Mouse (Mus musculus) hindbrain, embryonic 14.5 days (tissue): ENCODE measurements around the gene Mtx3. TPM values are rescaled to one million over a fixed set of nuclear protein-coding genes. Genes with fewer than 3 reads are reported as not detected.

Source experiments
- ATAC-seq: fragments of 200-750 bp; cut with Nextera tagmentation; 2 replicates; pipeline ENCODE4 v1.8.0; 2017; ENCODE audit warnings: moderate number of reproducible peaks, mild to moderate bottlenecking, moderate TSS enrichment, moderate library complexity; ENCODE audit not compliant: low FRiP score
- DNase-seq: peaks from one replicate; pipeline ENCODE4 v3.0.0-alpha.2; 2015; ENCODE audit warnings: low spot score
- H3K27ac ChIP-seq: fragments of 300-500 bp; sonication (generic); 2 replicates; pipeline ENCODE4 v1.5.1; 2014; ENCODE audit warnings: mild to moderate bottlenecking, moderate library complexity
- H3K27me3 ChIP-seq: fragments of 300-500 bp; sonication (generic); 2 replicates; pipeline ENCODE4 v1.6.1; 2014; ENCODE audit warnings: mild to moderate bottlenecking, low read length, mixed read lengths; ENCODE audit not compliant: control insufficient read depth, insufficient read depth
- H3K36me3 ChIP-seq: fragments of 300-500 bp; sonication (generic); replicated peaks from 2 replicates; pipeline ENCODE4 v1.6.1; 2014; ENCODE audit not compliant: control insufficient read depth, insufficient read depth
- H3K4me1 ChIP-seq: fragments of 300-500 bp; sonication (generic); replicated peaks from 2 replicates; pipeline ENCODE4 v1.6.1; 2014; ENCODE audit warnings: antibody characterized with exemption, low read length, mixed read lengths; ENCODE audit not compliant: control insufficient read depth, insufficient read depth
- H3K4me2 ChIP-seq: fragments of 300-500 bp; sonication (generic); replicated peaks from 2 replicates; pipeline ENCODE4 v1.6.1; 2014; ENCODE audit warnings: mild to moderate bottlenecking, moderate library complexity
- H3K4me3 ChIP-seq: fragments of 300-500 bp; sonication (generic); replicated peaks from 2 replicates; pipeline ENCODE4 v1.5.1; 2014; ENCODE audit warnings: mild to moderate bottlenecking, low read length
- H3K9ac ChIP-seq: fragments of 300-500 bp; sonication (generic); 2 replicates; pipeline ENCODE4 v1.6.1; 2014
- H3K9me3 ChIP-seq: fragments of 300-500 bp; sonication (generic); 2 replicates; pipeline ENCODE4 v1.6.1; 2016; ENCODE audit warnings: low read length; ENCODE audit not compliant: control insufficient read depth
- WGBS: fragments of 180-500 bp; shearing (Covaris S2); extraction: QIAGEN DNeasy Blood & Tissue Kit; methylation state at CpG from one replicate; pipeline ENCODE4 v1.1.7; 2014; 5-methylcytosine and 5-hydroxymethylcytosine counted together
- polyA plus RNA-seq: library from polyadenylated mRNA; unstranded; fragments of >200 nt; fragmentation: Nextera tagmentation; extraction: Ambion mirVana; gene quantifications from 2 replicates; pipeline ENCODE4 v1.2.1, GENCODE M21; 2014

The Mtx3 gene
- polyA plus RNA-seq, 1 experiment from 2014 or later, result 5.4 TPM

DNA sequence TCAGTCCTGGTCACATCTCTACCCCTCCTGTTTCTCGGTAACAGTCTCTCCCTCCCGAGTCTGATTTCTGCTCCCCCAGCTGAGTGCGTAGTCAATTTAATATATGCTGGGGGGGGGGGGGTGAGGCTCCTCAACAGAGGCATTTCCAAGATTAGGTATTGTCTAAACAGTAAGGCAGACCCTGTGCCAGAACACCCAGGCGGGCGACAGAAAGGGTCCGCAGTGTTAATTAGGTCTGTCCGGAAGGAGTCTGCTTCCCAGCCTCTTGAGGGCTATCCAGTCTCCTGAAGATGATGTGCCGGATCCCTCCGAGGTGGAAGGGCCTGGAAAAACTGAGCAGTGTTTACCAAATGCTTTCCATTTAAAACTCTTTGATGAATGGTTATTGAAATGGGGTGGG, 35.4 kb downstream of the Mtx3 start:
- no peak for DNase-seq
- Histone ChIP-seq H3K4me2 (no peak overlapping the region), H3K9me3 (no peaks in the 10 kb centered on the region), H3K9ac (no peak overlapping the region), H3K4me1 (no peaks in the 10 kb centered on the region), H3K36me3 (no peaks in the 10 kb centered on the region), H3K27me3 (no peaks in the 10 kb centered on the region), H3K27ac (no peak overlapping the region), H3K4me3 (no peak overlapping the region)
- ATAC-seq, result no peak
- 42% methylated on average over 9 of the region's 9 CpGs for WGBS

DNA sequence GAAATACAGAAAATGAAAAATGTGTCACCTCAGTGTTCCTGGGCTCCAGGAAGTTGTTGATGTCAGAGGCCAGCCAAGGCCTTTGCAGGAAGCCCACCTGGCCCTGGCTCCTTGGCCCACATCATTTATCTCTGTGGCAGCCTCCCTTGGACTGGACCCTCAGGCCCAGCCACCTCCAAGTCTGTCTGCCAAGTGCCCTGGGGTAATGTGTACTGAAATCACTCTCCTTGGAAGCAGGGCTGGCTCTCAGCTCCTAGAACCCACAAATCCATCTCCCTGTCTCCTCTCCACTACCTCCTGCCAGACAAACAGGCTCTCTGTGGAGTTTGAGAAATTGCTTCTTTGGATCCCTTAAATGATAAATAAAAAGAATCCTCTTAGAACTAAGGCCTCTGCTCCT, 36.0 kb downstream of the Mtx3 start:
- Histone ChIP-seq H3K4me1 (no peaks in the 10 kb centered on the region), H3K36me3 (no peaks in the 10 kb centered on the region), H3K9me3 (no peaks in the 10 kb centered on the region), H3K27ac (no peak overlapping the region), H3K27me3 (no peaks in the 10 kb centered on the region), H3K9ac (no peak overlapping the region), H3K4me2 (no peak overlapping the region), H3K4me3 (no peak overlapping the region)
- ATAC-seq (no peak), DNase-seq (no peak)

DNA sequence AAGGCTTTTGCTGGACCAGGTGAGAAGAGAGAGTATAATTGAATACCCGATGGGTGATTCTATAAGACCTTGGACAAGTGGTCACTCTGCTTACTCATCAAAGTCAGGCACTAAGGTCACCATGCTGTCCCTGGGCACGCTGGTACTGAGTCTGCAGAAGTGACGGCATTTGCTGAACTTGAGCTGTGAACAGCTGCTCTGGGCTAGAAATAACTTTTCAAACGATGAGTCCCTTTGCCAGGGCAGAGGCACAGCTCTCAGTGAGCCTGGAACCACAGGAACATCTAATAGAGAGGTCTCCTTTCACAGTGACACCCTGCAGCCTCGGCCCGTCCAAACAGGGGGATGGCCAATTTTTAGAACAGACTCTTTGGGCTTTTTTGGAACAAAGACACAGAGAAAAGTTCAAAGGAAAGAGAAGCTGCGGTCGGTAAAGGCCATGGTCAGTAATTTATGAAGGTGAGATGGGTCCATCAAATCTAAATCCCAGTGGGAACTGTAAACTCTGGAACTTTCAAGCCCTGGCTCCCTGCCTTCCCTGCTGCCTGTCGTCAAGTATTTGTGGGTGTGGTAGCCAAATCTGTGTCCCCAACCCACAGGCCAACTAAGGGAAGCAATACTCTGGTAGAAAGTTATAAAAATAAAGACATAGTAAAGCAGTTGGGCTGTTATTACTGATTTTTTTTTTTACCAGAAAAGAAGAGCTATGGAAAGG, 37.9 kb downstream of the Mtx3 start:
- Histone ChIP-seq H3K4me3 (no peak overlapping the region), H3K9me3 (0 out of 2 replicates have a peak, but pooled peaks cover 5% of the 10 kb centered on the region), H3K4me1 (no peaks in the 10 kb centered on the region), H3K36me3 (no peaks in the 10 kb centered on the region), H3K27ac (no peak overlapping the region), H3K9ac (no peak overlapping the region), H3K4me2 (no peak overlapping the region), H3K27me3 (no peaks in the 10 kb centered on the region)
- ATAC-seq, result no peak
- WGBS, result 89% methylated on average over 9 of the region's 9 CpGs
- DNase-seq, result no peak

DNA sequence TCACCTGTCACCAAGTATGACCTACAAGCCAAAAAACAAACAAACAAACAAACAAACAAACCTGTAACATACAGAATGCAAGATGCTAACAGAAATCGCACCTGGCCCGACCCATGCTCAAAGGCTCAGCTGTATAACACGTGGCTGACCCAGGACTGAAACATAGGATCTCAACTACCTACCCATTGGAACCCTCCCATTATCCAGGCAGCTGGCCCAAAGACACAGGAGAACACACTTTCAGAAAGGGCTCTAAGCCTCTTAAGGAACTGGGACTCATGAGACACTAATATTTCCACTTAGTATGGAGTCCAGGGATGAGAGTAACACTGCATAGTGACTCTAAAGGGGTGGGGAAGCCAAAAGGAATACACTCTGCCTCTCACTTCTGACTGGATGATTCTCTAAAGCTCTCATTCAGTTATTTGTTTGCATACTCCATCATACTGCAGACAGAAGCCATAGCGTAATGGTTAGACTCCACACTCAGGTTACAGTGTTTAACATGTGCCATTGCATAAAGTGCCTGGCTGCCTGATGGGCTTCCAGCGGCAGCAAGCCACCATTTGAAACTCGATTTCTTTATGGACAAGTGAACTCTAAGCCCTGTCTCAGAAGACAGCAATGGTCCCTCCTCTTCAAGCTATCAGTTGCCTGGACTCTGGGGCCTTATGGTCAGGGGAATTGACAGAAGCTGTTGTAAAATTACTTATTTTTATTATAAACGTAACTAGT, 38.6 kb downstream of the Mtx3 start:
- Histone ChIP-seq H3K4me2 (no peak overlapping the region), H3K9ac (no peak overlapping the region), H3K27ac (no peak overlapping the region), H3K36me3 (no peaks in the 10 kb centered on the region), H3K9me3 (0 out of 2 replicates have a peak, but pooled peaks cover 5% of the 10 kb centered on the region), H3K27me3 (no peaks in the 10 kb centered on the region), H3K4me3 (no peak overlapping the region), H3K4me1 (no peaks in the 10 kb centered on the region)
- WGBS, result 87% methylated on average over 7 of the region's 7 CpGs
- ATAC-seq, result no peak
- no peak for DNase-seq

DNA sequence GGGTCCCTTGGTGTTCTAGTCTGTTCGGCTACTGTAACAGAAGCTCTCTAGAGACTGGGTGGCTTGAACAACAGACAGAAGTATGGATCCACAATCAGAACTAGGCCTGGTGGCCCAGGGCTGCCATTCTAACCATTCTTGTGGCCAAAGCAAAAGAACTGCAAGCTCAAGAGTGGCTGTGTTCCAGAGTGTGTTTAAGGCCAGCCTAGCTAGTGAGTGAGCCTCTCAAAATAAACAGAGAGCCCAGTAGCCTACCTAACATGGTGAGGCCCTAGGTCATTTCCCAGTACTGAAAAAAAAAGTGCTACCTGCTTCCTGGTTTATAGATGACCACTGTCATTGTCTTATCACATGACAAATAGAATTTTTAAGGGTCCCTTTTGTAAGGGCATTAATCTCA, 39.6 kb downstream of the Mtx3 start:
- H3K36me3 ChIP-seq, result no peaks in the 10 kb centered on the region
- H3K9ac ChIP-seq, result no peak overlapping the region
- 0 out of 2 replicates have a peak, but pooled peaks cover 5% of the 10 kb centered on the region for H3K9me3 ChIP-seq
- H3K4me2 ChIP-seq, result no peak overlapping the region
- H3K27ac ChIP-seq, result no peak overlapping the region
- H3K4me1 ChIP-seq, result no peaks in the 10 kb centered on the region
- WGBS, result 78% methylated on average over 1 of the region's 1 CpGs
- H3K4me3 ChIP-seq, result no peak overlapping the region
- no peak for DNase-seq
- no peak for ATAC-seq
- H3K27me3 ChIP-seq, result no peaks in the 10 kb centered on the region

DNA sequence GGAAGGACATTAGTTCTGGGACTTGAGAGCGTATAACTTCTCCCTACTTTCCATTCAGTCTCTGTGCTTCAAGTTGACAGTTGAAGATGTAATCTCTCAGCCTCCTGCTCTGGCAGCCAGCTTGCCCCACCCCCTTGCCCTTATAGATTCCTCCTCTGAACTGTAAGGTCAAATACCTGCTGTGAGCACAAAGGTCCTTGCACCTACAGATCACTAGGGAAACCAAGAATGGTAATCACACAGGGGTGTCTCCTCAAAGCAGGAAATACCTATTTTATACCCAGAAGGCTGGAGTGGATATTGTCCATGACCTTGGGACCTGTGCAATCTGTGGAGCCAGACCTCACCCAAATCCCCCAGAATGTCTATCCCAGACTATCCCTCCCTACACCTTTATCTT, 40.4 kb downstream of the Mtx3 start:
- H3K27ac ChIP-seq, result no peak overlapping the region
- 73% methylated on average over 1 of the region's 1 CpGs for whole genome bisulfite sequencing
- H3K4me3 ChIP-seq, result no peak overlapping the region
- H3K4me2 ChIP-seq, result no peak overlapping the region
- no peaks in the 10 kb centered on the region for H3K4me1 ChIP-seq
- H3K27me3 ChIP-seq, result no peaks in the 10 kb centered on the region
- ATAC-seq (no peak), DNase-seq (no peak)
- H3K9ac ChIP-seq, result no peak overlapping the region
- no peaks in the 10 kb centered on the region for H3K36me3 ChIP-seq
- 0 out of 2 replicates have a peak, but pooled peaks cover 5% of the 10 kb centered on the region for H3K9me3 ChIP-seq

DNA sequence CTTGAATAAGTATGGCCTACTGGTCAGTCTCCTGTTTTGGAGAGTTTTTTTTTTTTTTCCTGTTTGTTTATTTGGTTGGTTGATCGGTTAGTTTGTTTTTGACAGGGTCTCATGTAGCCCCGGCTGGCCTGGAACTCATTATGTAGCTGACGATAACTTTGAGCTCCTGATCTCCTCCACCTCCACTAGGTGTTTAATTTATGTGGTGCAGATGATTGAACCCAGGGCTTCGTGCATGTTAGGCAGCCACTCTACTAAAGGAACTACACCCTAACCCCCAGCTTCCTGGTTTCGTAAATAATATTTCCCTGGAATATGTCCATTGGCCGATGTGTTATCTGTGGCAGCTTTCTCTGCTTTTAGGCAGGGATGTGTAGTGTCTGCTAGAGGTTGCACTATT, 54.5 kb downstream of the Mtx3 start:
- Histone ChIP-seq H3K9me3 (no peaks in the 10 kb centered on the region), H3K27me3 (no peaks in the 10 kb centered on the region), H3K27ac (no peak overlapping the region), H3K36me3 (no peaks in the 10 kb centered on the region), H3K4me1 (no peaks in the 10 kb centered on the region), H3K4me3 (no peak overlapping the region), H3K9ac (no peak overlapping the region), H3K4me2 (no peak overlapping the region)
- no peak for ATAC-seq
- DNase-seq, result no peak
- WGBS, result 88% methylated on average over 6 of the region's 6 CpGs

DNA sequence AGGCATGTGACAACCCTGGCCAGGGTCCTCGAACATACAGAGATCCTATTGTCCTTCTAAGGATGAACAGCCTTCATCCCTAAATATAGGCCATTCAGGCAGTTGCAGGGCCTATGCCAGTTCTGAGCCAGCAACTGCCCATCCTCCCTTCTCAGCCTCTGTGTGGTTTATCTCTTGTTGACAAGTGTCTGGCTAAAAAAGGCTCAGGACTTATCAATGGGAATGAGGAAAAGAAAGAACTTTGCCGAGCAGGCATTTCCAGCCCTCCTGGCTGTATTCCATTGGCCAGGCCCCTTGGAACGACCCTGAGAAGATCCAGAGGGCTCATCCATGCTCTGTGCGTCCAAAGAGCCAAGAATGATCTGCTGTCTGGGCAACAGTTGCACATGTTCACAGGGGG, 58.7 kb downstream of the Mtx3 start:
- H3K27ac ChIP-seq, result no peak overlapping the region
- H3K4me1 ChIP-seq, result no peaks in the 10 kb centered on the region
- H3K36me3 ChIP-seq, result no peaks in the 10 kb centered on the region
- H3K9ac ChIP-seq, result no peak overlapping the region
- H3K4me3 ChIP-seq, result no peak overlapping the region
- no peak for ATAC-seq
- 68% methylated on average over 4 of the region's 4 CpGs for WGBS
- H3K9me3 ChIP-seq, result no peaks in the 10 kb centered on the region
- no peak for DNase-seq
- no peak overlapping the region for H3K4me2 ChIP-seq
- H3K27me3 ChIP-seq, result no peaks in the 10 kb centered on the region

DNA sequence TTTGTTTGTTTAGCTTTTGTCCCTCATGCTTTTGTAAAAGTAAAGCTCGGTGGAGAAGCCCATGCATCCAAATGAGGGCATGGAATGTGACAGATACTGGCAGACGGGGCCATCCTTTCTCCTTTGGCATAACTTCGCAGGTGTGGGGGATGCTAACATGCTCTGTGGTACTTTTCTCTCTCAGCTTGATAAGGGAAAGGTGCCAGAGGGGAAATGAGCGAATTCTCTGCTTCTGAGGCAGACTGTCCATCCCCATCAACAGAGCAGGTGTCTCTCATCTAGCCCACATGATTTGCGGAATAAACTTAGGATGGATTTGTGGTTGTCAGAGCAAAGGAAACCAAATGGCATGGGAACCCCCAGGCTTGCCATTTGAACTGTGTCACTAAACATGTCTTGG, 61.4 kb downstream of the Mtx3 start:
- ATAC-seq, result no peak
- Histone ChIP-seq H3K9me3 (no peaks in the 10 kb centered on the region), H3K4me1 (no peaks in the 10 kb centered on the region), H3K27me3 (no peaks in the 10 kb centered on the region), H3K36me3 (no peaks in the 10 kb centered on the region), H3K27ac (no peak overlapping the region), H3K9ac (no peak overlapping the region), H3K4me2 (no peak overlapping the region), H3K4me3 (no peak overlapping the region)
- DNase-seq, result no peak
- 82% methylated on average over 5 of the region's 5 CpGs for WGBS
